Mouse (Mus musculus) 3134 (cell line): ENCODE data around the gene Sox5.

Source experiments
- DNase-seq: peaks from one replicate; pipeline ENCODE4 v3.0.0-alpha.2; 2011; ENCODE audit warnings: low spot score; ENCODE audit not compliant: insufficient read length; ENCODE audit errors: extremely low read depth

Sox5 gene

GRCm38 (mm10) chr6:144010285-144010684 lies 771.5 kb downstream of the Sox5 start:
- no peak for DNase-seq

GRCm38 (mm10) chr6:144005132-144005531 lies 776.6 kb downstream of the Sox5 start:
- DNase-seq, result no peak

- DNase-seq, result no peak
Measured at GRCm38 (mm10) chr6:143998201-143998600, 783.6 kb downstream of the Sox5 start.

- no peak for DNase-seq
Measured at GRCm38 (mm10) chr6:143997616-143998015, 784.2 kb downstream of the Sox5 start.

GRCm38 (mm10) chr6:143995046-143995445 lies 786.7 kb downstream of the Sox5 start:
- DNase-seq, result no peak

- DNase-seq, result peak; percentile 15
Measured at GRCm38 (mm10) chr6:143987548-143987947, 794.2 kb downstream of the Sox5 start.

GRCm38 (mm10) chr6:143980131-143980530 lies 801.6 kb downstream of the Sox5 start:
- DNase-seq, result no peak

- DNase-seq, result no peak
Measured at GRCm38 (mm10) chr6:143967724-143968400, 813.9 kb downstream of the Sox5 start.

GRCm38 (mm10) chr6:143960487-143960886 lies 821.3 kb downstream of the Sox5 start:
- DNase-seq, result no peak

GRCm38 (mm10) chr6:143960081-143960480 lies 821.7 kb downstream of the Sox5 start:
- DNase-seq, result no peak

- DNase-seq, result no peak
Measured at GRCm38 (mm10) chr6:143958372-143958771, 823.4 kb downstream of the Sox5 start.

- no peak for DNase-seq
Measured at GRCm38 (mm10) chr6:143957063-143957462, 824.7 kb downstream of the Sox5 start.

- no peak for DNase-seq
Measured at GRCm38 (mm10) chr6:143948553-143949308, 833.0 kb downstream of the Sox5 start.

GRCm38 (mm10) chr6:143948071-143948470 lies 833.7 kb downstream of the Sox5 start:
- DNase-seq, result no peak

GRCm38 (mm10) chr6:143943126-143943525 lies 838.7 kb downstream of the Sox5 start:
- no peak for DNase-seq

GRCm38 (mm10) chr6:143941291-143941785 lies 840.4 kb downstream of the Sox5 start:
- no peak for DNase-seq

GRCm38 (mm10) chr6:143923146-143923545 lies 858.6 kb downstream of the Sox5 start:
- no peak for DNase-seq

- DNase-seq, result peak; percentile 11
Measured at GRCm38 (mm10) chr6:143918405-143918947, 863.3 kb downstream of the Sox5 start.

GRCm38 (mm10) chr6:143916152-143916735 lies 865.5 kb downstream of the Sox5 start:
- DNase-seq, result peak; percentile 91

- no peak for DNase-seq
Measured at GRCm38 (mm10) chr6:143915686-143916085, 866.1 kb downstream of the Sox5 start.

GRCm38 (mm10) chr6:143912316-143912715 lies 869.5 kb downstream of the Sox5 start:
- DNase-seq, result no peak
